Mouse (Mus musculus): ENCODE results near the gene Fam89a. TPM values are rescaled to one million over a fixed set of nuclear protein-coding genes. Genes with fewer than 3 reads are reported as not detected.

Fam89a gene
- polyA plus RNA-seq, 1 experiment from 2014 or later = 0.46 TPM

GRCm38 (mm10) chr8:124704376-124704775 is 47.3 kb downstream of the Fam89a start:
- Histone ChIP-seq H3K4me1 (no peaks in the 10 kb centered on the region), H3K9ac (replicated peaks) (no peak overlapping the region), H3K9me3 (no peaks in the 10 kb centered on the region), H3K27me3 (no peaks in the 10 kb centered on the region), H3K27ac (replicated peaks) (no peak overlapping the region), H3K4me2 (replicated peaks) (no peak overlapping the region), H3K36me3 (peaks cover 29% of the 10 kb centered on the region), H3K4me3 (no peak overlapping the region)
- no peak for ATAC-seq (replicated peaks)
- 89% methylated on average over 4 of the region's 4 CpGs for WGBS

GRCm38 (mm10) chr8:124703526-124703925 is 48.1 kb downstream of the Fam89a start:
- Histone ChIP-seq H3K9me3 (no peaks in the 10 kb centered on the region), H3K4me1 (no peaks in the 10 kb centered on the region), H3K9ac (replicated peaks) (no peak overlapping the region), H3K27ac (replicated peaks) (no peak overlapping the region), H3K36me3 (peaks cover 25% of the 10 kb centered on the region), H3K27me3 (no peaks in the 10 kb centered on the region), H3K4me3 (no peak overlapping the region), H3K4me2 (replicated peaks) (no peak overlapping the region)
- no peak for ATAC-seq (replicated peaks)
- WGBS = 83% methylated on average over 4 of the region's 4 CpGs

GRCm38 (mm10) chr8:124702183-124702582 is 49.4 kb downstream of the Fam89a start:
- Histone ChIP-seq H3K36me3 (peaks cover 21% of the 10 kb centered on the region), H3K9me3 (no peaks in the 10 kb centered on the region), H3K27me3 (no peaks in the 10 kb centered on the region), H3K27ac (replicated peaks) (no peak overlapping the region), H3K4me2 (replicated peaks) (no peak overlapping the region), H3K9ac (replicated peaks) (no peak overlapping the region), H3K4me1 (no peaks in the 10 kb centered on the region), H3K4me3 (no peak overlapping the region)
- ATAC-seq (replicated peaks) = no peak
- 79% methylated on average over 3 of the region's 3 CpGs for WGBS

GRCm38 (mm10) chr8:124701023-124701422 is 50.6 kb downstream of the Fam89a start:
- peaks cover 16% of the 10 kb centered on the region for H3K36me3 ChIP-seq
- no peak overlapping the region for H3K9ac ChIP-seq (replicated peaks)
- WGBS = 93% methylated on average over 9 of the region's 9 CpGs
- no peaks in the 10 kb centered on the region for H3K4me1 ChIP-seq
- H3K27ac ChIP-seq (replicated peaks) = no peak overlapping the region
- no peak for ATAC-seq (replicated peaks)
- no peak overlapping the region for H3K4me3 ChIP-seq
- H3K27me3 ChIP-seq = no peaks in the 10 kb centered on the region
- H3K9me3 ChIP-seq = no peaks in the 10 kb centered on the region
- H3K4me2 ChIP-seq (replicated peaks) = no peak overlapping the region

GRCm38 (mm10) chr8:124700271-124700670 is 51.4 kb downstream of the Fam89a start:
- H3K4me2 ChIP-seq (replicated peaks) = no peak overlapping the region
- ATAC-seq (replicated peaks) = no peak
- no peak overlapping the region for H3K4me3 ChIP-seq
- no peak overlapping the region for H3K9ac ChIP-seq (replicated peaks)
- no peaks in the 10 kb centered on the region for H3K4me1 ChIP-seq
- no peaks in the 10 kb centered on the region for H3K27me3 ChIP-seq
- H3K9me3 ChIP-seq = no peaks in the 10 kb centered on the region
- 95% methylated on average over 5 of the region's 5 CpGs for WGBS
- H3K36me3 ChIP-seq = peaks cover 16% of the 10 kb centered on the region
- H3K27ac ChIP-seq (replicated peaks) = no peak overlapping the region

- Histone ChIP-seq H3K4me2 (replicated peaks) (no peak overlapping the region), H3K4me3 (no peak overlapping the region), H3K9me3 (no peaks in the 10 kb centered on the region), H3K27ac (replicated peaks) (no peak overlapping the region), H3K4me1 (no peaks in the 10 kb centered on the region), H3K27me3 (no peaks in the 10 kb centered on the region), H3K9ac (replicated peaks) (no peak overlapping the region), H3K36me3 (peaks cover 34% of the 10 kb centered on the region)
- 90% methylated on average over 22 of the region's 22 CpGs for WGBS
- no peak for ATAC-seq (replicated peaks)
Measured at GRCm38 (mm10) chr8:124695424-124696100, 56.1 kb downstream of the Fam89a start.

- ATAC-seq (replicated peaks) = no peak
Measured at GRCm38 (mm10) chr8:124691706-124692105, 59.9 kb downstream of the Fam89a start.

More at GRCm38 (mm10) chr8:124691706-124692105, 59.9 kb downstream of the Fam89a start:
- Histone ChIP-seq H3K4me2 (replicated peaks) (no peak overlapping the region), H3K9ac (replicated peaks) (no peak overlapping the region), H3K4me3 (no peak overlapping the region), H3K27ac (replicated peaks) (no peak overlapping the region), H3K36me3 (peaks cover 43% of the 10 kb centered on the region), H3K4me1 (no peaks in the 10 kb centered on the region), H3K9me3 (no peaks in the 10 kb centered on the region), H3K27me3 (no peaks in the 10 kb centered on the region)
- 94% methylated on average over 4 of the region's 4 CpGs for WGBS

Other genes with a start within 250 kb of the Fam89a start
- 38.1 and 40.0 TPM in 2 replicates for gene Cog2, start 231.1 kb downstream of the Fam89a start, polyA plus RNA-seq (2015; fragmentation: Nextera tagmentation; extraction: Ambion mirVana)
- 0.19 and 0.23 TPM in 2 replicates for gene Agt, start 182.1 kb downstream of the Fam89a start, polyA plus RNA-seq (2015; fragmentation: Nextera tagmentation; extraction: Ambion mirVana)
- 0.08 and 0.11 TPM in 2 replicates for gene Capn9, start 175.7 kb downstream of the Fam89a start, polyA plus RNA-seq (2015; fragmentation: Nextera tagmentation; extraction: Ambion mirVana)
- 27.6 and 28.5 TPM in 2 replicates for gene 2310022B05Rik, start 88.5 kb downstream of the Fam89a start, polyA plus RNA-seq (2015; fragmentation: Nextera tagmentation; extraction: Ambion mirVana)
- gene Ttc13, start 29.8 kb downstream of the Fam89a start, polyA plus RNA-seq (2015; fragmentation: Nextera tagmentation; extraction: Ambion mirVana) = 56.7 and 59.2 TPM in 2 replicates
- 32.0 and 32.1 TPM in 2 replicates for gene Arv1, start 29.7 kb downstream of the Fam89a start, polyA plus RNA-seq (2015; fragmentation: Nextera tagmentation; extraction: Ambion mirVana)
- 23.9 and 26.0 TPM in 2 replicates for gene Trim67, start 41.3 kb upstream of the Fam89a start, polyA plus RNA-seq (2015; fragmentation: Nextera tagmentation; extraction: Ambion mirVana)
- 89.5 and 93.0 TPM in 2 replicates for gene Gnpat, start 111.2 kb upstream of the Fam89a start, polyA plus RNA-seq (2015; fragmentation: Nextera tagmentation; extraction: Ambion mirVana)
- gene 2810004N23Rik, start 111.3 kb upstream of the Fam89a start, polyA plus RNA-seq (2015; fragmentation: Nextera tagmentation; extraction: Ambion mirVana) = 34.0 and 40.5 TPM in 2 replicates
- 14.4 and 15.5 TPM in 2 replicates for gene Exoc8, start 145.9 kb upstream of the Fam89a start, polyA plus RNA-seq (2015; fragmentation: Nextera tagmentation; extraction: Ambion mirVana)
- gene Sprtn, start 146.1 kb upstream of the Fam89a start, polyA plus RNA-seq (2015; fragmentation: Nextera tagmentation; extraction: Ambion mirVana) = 11.9 and 12.0 TPM in 2 replicates
- 20.0 and 20.9 TPM in 2 replicates for gene Egln1, start 197.5 kb upstream of the Fam89a start, polyA plus RNA-seq (2015; fragmentation: Nextera tagmentation; extraction: Ambion mirVana)

Measured in forebrain, embryonic 15.5 days (tissue).